Mouse (Mus musculus): Measurements from ENCODE around the gene Slc38a3. TPM values are rescaled to one million over a fixed set of nuclear protein-coding genes. Genes with fewer than 3 reads are reported as not detected.

Slc38a3 gene
- polyA plus RNA-seq (2012; rRNA removed): 11.8 and 17.3 TPM in 2 replicates

GRCm38 (mm10) chr9:107669480-107669945, at the start of gene Slc38a3:
Gene Slc38a3 (minus strand): TSS chr9:107669530.

GRCm38 (mm10) chr9:107709697-107710483, 40.6 kb upstream of the Slc38a3 start, which contains the start of gene Sema3f:
Gene Sema3f (minus strand): TSS chr9:107710475.

GRCm38 (mm10) chr9:107679501-107679900, 10.2 kb upstream of the Slc38a3 start, which contains the start of gene Gnat1:
Gene Gnat1 (minus strand): TSS chr9:107679712.

GRCm38 (mm10) chr9:107635279-107636028, 33.9 kb downstream of the Slc38a3 start, which contains the start of gene Gnai2:
Gene Gnai2 (minus strand): TSS chr9:107635367.

GRCm38 (mm10) chr9:107608741-107609432, 60.4 kb downstream of the Slc38a3 start, which contains the start of gene Sema3b:
Gene Sema3b (minus strand): TSS chr9:107609229.

Other genes with a start within 250 kb of the Slc38a3 start
- gene Tmem115, start 135.6 kb downstream of the Slc38a3 start, polyA plus RNA-seq (2012; rRNA removed): 21.1 and 23.1 TPM in 2 replicates
- 13.6 and 13.9 TPM in 2 replicates for gene Cyb561d2, start 127.3 kb downstream of the Slc38a3 start, polyA plus RNA-seq (2012; rRNA removed)
- gene Nprl2, start 127.3 kb downstream of the Slc38a3 start, polyA plus RNA-seq (2012; rRNA removed): 31.2 and 44.2 TPM in 2 replicates
- gene Zmynd10, start 122.2 kb downstream of the Slc38a3 start, polyA plus RNA-seq (2012; rRNA removed): 2.2 and 3.4 TPM in 2 replicates
- 47.5 and 79.5 TPM in 2 replicates for gene Rassf1, start 118.0 kb downstream of the Slc38a3 start, polyA plus RNA-seq (2012; rRNA removed)
- 48.6 and 54.3 TPM in 2 replicates for gene Tusc2, start 106.3 kb downstream of the Slc38a3 start, polyA plus RNA-seq (2012; rRNA removed)
- gene Hyal2, start 101.6 kb downstream of the Slc38a3 start, polyA plus RNA-seq (2012; rRNA removed): 53.1 and 77.8 TPM in 2 replicates
- 5.0 and 8.1 TPM in 2 replicates for gene Hyal1, start 92.6 kb downstream of the Slc38a3 start, polyA plus RNA-seq (2012; rRNA removed)
- gene Naa80, start 90.6 kb downstream of the Slc38a3 start, polyA plus RNA-seq (2012; rRNA removed): 17.3 and 24.5 TPM in 2 replicates
- 0.61 and 0.80 TPM in 2 replicates for gene Hyal3, start 88.7 kb downstream of the Slc38a3 start, polyA plus RNA-seq (2012; rRNA removed)
- 37.6 and 48.8 TPM in 2 replicates for gene Ifrd2, start 81.9 kb downstream of the Slc38a3 start, polyA plus RNA-seq (2012; rRNA removed)
- 3.2 and 5.4 TPM in 2 replicates for gene Sema3b, start 60.3 kb downstream of the Slc38a3 start, polyA plus RNA-seq (2012; rRNA removed)
- gene Gnai2, start 34.2 kb downstream of the Slc38a3 start, polyA plus RNA-seq (2012; rRNA removed): 576 and 905 TPM in 2 replicates
- 0.21 and 0.30 TPM in 2 replicates for gene Gnat1, start 10.2 kb upstream of the Slc38a3 start, polyA plus RNA-seq (2012; rRNA removed)
- gene Sema3f, start 40.9 kb upstream of the Slc38a3 start, polyA plus RNA-seq (2012; rRNA removed): 65.6 and 115 TPM in 2 replicates
- gene Rbm5, start 101.5 kb upstream of the Slc38a3 start, polyA plus RNA-seq (2012; rRNA removed): 180 and 206 TPM in 2 replicates
- gene Rbm6, start 203.7 kb upstream of the Slc38a3 start, polyA plus RNA-seq (2012; rRNA removed): 98.8 and 117 TPM in 2 replicates
- gene Mon1a, start 218.6 kb upstream of the Slc38a3 start, polyA plus RNA-seq (2012; rRNA removed): 11.7 and 16.7 TPM in 2 replicates
- 2.6 and 5.0 TPM in 2 replicates for gene Mst1r, start 237.3 kb upstream of the Slc38a3 start, polyA plus RNA-seq (2012; rRNA removed)

Measured in central nervous system, embryonic 11.5 days (tissue).